Mouse (Mus musculus): ENCODE results near the gene Mfsd4b5. TPM values are rescaled to one million over a fixed set of nuclear protein-coding genes. Genes with fewer than 3 reads are reported as not detected.
A peak's percentile ranks its signal among the peaks of the same experiment; 100 is the strongest.
"Not testable (repeated sequence)": the region's sequence is repeated elsewhere in the genome, so short reads cannot be mapped to it uniquely, and the experiment has no call there.

The Mfsd4b5 gene
- total RNA-seq (2021), result under 1 TPM; 0.12 to 0.29 TPM

DNA sequence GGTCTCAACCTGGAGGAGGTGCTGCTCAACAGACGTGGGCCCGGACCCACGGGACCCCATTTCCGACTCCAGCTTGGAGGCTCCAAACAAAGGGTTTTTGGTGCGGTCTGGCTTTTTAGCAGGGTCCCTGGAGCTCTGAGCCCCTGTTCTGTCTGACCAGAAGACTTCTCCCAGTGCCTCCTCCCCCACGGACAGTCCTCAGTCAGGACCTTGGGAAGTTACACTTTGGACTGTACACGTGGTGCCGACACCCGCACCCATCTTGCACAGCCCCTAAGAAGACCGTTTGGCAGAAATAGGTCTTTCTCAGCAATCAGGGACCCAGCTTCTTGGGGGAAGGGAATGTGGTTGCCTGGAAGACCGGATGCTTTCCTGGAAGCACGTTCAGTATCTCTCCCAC is at the start of gene Mfsd4b5:
Gene Mfsd4b5 (minus strand): TSS at position 181 of the 400 bp plus-strand sequence.
- no peak for DNase-seq

DNA sequence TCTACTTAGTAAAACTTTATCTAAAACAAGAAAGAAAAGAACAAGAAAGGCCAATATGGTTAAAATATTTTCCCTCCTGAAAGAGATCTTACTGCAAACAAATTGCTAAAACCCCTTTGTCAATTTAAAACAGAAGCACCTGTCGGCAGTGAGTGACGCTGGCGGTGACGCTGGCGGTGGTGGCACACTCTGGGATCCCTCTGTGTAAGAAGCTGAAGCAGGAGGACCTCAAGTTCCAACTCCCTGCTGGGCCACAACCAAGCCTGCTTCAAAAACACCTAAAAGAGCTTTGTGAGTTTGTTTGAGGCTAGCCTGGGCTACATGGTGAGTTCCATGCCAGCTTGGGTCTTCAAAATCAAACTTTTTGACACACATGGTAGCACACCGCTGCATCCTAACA is 48.5 kb upstream of the Mfsd4b5 start:
- no peak for DNase-seq

DNA sequence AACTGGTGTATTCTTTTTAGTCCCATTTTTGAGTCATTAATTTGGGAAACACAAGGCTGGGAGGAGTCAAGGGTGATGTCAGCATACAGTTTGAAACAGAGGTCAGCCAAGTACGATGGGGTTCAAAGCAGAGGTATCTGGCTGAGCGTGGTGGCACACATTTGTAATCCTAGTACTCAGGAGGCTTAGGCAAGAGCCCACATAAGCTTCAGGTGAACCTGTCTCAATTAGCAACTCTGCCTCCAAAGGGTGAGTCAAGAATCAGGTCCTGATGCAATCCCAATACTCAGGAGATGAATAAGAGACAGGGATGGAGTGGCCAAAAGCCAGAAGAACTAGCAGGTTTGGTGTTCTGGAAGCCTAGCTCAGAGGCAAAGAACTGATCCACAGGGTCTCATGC is 46.5 kb upstream of the Mfsd4b5 start:
- no peak for DNase-seq

DNA sequence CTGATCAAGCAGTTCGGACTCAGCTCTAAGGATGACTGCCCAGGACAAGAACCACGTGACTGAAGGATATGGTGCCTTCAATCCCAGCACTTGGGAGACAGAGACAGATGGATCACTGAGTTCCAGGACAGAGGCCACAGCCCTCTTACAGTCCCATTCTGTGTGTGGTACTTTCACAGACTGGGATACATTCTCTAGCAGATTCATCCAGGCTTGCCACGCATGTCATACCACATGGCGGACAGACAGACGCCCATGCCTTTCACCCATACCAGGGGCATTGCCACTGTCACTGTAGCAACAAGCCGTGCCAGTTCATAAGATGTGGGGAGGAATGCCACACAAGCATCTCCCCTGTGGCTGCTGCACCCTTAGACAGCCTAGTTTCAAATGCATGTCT is 44.3 kb upstream of the Mfsd4b5 start:
- DNase-seq, result no peak

DNA sequence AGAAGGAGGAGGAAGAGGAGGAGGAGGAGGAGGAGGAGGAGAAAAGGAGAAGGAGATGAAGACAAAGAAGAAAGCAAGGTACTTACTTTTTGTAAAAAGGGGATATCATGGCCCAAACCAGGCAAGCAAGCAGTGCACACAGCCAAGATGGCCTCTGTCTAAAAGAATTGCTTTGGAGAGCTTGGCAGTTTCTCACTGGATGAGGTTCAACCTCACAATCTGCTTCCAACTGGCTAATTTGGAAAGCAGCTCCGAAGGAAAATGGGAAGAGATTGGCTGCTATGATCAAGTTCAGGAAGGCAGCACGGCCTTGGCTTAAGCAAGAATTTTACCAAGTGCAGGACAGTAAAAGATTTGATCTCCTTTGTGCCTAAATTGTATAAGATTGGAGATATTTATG is 43.2 kb upstream of the Mfsd4b5 start:
- no peak for DNase-seq

DNA sequence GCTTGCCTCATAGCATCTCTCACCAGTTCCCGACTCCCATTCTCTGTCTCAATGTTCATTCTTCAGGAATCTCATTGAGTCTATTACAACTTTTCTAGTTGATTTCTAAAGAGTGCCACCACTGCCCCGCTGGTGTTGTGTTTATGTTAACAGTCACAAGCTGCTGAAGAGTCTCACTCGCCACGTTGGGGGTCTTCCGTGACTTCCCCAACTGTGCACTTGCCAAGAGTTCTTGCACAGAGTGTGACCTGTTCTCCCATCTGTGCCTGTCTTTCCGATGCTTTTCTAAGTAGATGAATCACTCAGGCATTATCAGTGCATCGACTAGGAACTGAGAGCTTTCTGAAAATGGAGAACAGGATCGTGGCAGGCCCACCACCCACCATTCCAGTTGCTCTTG is 41.6 kb upstream of the Mfsd4b5 start:
- DNase-seq, result no peak

DNA sequence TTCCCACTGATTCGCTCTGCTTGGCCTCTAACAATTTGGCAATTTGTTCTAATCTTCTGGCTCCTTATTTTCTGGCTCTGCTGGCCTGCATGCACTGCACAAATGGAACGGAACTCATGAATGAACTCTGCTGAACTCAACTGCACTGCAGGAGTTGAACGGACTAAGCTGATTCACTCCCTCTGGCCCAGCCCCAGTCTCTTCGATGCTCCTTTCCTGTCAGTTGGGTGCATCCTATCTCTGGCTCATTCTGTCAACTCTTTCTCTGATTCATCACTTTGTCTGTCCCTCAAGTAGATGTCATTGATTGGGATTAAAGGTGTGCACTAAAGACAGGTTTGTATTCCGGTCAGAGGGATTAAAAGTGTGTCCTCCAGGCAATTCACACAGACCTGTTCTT is 40.1 kb upstream of the Mfsd4b5 start:
- DNase-seq, result no peak

DNA sequence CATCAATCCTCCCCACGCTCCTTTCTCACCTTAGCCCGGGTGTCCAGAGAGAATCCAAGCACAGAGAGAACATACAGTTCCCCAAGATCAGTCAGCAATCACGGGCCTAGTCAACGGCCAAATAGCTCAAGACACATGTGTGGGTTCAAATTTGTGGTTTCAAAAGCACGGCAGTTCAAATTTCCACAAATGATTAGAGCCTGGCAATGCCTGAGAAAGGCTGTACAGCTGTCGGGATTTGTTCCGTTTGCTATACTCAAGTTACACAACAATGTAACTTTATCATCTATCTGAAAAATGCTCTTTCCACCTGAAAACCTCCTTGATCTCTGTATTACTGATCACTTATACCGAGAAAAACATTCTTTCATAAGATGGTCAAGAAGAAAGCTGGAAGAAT is 39.1 kb upstream of the Mfsd4b5 start:
- DNase-seq, result no peak

DNA sequence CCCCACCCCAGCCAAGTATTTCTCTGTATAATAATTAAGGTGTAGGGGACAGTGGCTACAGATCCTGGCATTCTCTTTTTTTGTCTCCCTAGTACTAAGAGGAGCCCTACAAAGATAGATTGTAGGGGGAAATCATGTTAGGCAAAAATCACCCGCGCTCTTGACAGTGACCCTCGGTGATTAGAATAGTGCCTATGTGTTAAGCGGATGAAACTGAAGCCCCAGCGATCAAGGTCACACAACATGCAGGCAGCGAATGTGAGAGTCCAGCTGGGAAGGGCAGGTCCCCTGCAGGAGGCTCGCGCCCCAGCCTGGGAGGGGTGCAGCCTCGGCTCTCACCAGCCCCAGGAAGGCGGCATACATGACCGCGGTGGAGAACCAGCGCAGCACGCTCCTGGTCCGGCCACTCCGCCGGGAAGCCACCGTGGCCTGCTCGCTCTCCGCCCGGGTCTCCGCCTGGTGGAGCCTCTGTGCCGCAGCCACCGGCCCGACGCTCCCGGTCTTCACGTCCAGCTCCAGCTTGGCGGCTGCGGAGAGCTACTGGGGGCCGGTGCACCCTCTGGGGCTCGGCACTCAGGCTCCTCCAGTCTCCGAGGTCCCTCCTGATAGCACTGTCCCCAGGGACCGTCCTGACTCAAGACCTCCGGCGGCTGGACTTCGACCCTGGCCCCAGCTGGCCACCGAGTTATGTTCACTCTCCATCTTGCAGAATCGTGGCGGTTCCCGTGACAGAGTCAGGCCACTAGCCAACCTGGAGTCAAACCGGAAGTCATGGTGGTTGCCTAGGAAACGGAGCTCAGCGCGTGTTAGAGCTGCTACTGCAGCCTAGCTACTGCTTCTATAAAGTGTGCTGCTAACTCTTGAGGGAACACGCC is 38.3 kb upstream of the Mfsd4b5 start, which contains the start of gene Mfsd4b1:
Gene Mfsd4b1 (minus strand): TSS at position 715 of the 875 bp plus-strand sequence.
- peak; percentile 88 for DNase-seq

DNA sequence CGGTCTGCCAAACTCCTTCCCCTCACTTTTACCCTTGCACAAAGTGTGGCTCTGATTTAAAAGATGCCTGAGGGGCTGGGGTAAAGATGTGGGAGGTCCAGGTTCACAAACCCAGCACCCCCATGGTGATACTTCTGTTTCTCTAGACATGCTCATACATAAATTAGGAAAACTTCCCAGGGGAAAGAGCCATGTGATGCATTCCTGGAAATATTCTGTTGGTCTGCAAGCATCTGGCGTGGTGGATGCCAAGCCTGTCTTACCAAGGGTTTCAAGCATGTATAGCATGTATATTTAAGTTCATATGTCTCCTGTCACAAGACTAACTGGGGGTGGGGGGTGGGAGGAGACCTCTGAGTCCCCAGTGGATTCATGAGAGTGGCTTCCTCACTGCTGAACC is 34.0 kb upstream of the Mfsd4b5 start:
- no peak for DNase-seq

DNA sequence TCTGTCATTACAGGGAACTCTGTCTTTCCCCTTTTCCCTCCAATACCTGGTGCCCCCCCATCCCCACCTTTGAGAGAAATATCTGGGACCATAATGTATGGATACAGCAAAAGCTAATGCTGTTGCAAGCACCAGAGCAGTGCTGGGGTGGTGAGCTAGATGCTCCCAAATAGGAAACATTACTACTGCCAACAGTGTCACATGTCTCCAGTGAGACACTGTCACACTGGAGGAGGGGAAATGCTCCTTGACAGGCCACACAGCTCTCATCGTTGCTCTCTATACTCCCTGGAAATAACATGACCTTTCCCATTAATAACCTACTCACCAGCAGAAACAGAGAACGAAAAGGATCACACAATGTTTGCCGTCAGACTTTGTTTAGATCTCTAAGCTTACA is 33.0 kb upstream of the Mfsd4b5 start:
- peak; percentile 11 for DNase-seq

DNA sequence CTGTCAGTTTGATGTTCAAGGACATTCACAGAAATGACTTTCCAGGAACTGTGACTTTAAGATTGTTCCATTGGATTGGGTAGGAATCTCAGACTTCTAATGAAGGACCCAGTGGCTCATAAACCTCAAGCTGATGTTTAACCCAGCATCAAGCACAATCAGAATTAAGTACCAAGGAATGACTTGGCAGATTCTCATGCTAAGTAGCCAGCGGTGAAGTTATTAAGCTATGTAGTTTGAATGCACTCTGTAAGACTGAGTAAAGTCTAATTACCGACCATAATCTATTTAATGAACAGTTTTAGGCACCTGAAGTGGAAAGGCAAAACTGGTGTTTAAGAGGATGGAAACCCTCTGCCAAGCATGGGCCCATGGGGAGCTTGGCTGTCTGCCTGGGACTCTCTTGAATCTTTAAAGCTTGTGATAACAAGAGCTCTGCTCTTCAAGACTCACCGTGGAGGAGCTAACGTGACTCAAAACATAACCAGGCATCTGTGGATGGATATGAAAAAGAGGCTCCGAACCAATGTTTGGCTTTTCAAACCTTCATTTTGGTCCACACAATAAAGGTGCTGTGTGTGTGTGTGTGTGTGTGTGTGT is 31.9 kb upstream of the Mfsd4b5 start:
- peak; percentile 64 for DNase-seq

DNA sequence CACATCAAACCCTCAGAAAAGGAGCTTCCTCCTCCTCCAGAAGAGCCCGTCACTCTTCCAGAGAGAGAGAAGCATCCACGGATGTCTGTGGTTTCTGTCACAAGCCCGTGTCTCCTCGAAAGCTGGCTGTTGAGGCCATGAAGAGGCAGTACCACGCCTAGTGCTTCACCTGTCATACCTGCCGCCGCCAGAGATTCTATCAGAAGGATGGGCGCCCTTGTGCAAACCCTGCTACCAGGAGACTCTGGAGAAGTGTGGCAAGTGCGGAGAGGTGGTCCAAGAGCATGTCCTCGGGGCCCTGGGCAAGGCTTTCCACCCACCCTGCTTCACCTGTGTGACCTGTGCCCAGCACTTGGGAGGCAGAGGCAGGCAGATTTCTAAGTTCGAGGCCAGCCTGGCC is 23.1 kb upstream of the Mfsd4b5 start:
- no peak for DNase-seq

DNA sequence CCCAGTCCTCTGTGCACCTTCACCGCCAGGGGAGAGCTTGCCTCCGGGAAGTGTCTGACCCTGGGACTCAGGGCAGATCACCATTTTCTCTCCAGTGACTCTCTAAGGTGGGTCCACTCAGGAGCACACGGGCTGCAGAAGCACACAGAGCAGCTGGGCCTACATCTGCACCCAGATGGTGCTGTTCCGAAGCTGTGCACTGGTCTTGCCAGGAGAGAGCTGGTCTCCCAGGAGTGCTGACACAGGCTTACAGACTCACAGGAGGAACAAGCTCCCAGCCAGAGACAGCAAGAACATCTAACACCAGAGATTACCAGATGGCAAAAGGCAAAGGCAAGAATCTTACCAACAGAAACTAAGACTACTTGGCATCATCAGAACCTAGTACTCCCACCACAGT is 22.4 kb upstream of the Mfsd4b5 start:
- not testable (repeated sequence) for DNase-seq

DNA sequence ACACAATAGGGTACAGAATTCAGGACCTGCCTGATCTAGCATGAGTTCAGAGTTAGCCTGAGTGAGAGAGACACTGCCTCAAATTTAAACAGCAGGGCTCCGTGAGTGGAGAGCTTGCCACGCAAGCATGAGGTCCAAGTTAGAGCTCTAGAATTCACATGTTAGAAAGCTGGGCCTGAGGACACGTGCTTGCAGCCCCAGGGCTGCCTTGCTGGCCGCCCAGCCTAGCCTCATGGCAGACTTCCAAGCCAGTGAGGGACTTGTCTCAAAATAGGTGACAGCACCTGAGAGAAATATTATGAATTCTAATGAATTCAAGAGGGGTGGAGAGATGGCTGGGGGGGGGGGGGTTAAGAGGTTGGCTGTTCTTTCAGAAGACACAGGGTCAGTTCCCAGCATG is 21.5 kb upstream of the Mfsd4b5 start:
- peak; percentile 21 for DNase-seq

DNA sequence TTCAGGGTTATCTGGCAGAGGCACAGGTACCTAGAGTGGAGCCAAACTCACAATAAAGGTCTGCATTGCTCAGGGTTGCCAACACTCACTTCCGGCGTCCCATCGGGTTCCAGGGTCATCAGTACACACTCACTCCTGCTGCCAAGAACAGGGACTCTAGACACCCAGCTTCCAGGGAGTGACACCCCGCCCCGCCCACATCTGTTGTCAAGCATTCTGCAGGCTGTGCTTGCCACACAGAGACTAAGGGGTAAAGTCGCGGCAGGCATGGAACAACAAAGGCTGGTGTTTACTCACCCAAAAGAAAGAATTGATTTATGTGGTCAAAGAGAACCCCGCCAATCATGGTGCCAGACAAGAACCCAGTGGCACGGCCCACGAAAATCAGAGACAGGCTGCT is 20.5 kb upstream of the Mfsd4b5 start:
- DNase-seq, result peak; percentile 13

DNA sequence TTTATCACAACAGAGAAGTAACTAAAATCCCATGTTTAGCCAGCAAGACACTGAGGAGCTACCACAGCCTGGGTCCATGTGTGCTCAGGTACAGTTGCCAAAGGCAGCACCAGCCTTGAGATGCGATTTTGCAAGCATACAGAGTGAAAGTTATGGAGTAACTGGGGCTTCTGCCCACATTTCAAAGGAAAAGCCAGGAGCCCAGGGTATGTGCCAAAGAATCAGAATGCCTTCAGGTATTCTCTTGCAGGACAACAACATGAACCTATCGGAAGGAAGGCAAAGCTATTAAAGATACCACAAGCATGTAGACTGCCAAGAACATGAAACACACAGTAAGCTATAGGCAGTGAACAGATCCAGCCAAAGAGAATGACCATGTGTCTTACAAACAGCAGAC is 14.3 kb upstream of the Mfsd4b5 start:
- DNase-seq, result no peak

DNA sequence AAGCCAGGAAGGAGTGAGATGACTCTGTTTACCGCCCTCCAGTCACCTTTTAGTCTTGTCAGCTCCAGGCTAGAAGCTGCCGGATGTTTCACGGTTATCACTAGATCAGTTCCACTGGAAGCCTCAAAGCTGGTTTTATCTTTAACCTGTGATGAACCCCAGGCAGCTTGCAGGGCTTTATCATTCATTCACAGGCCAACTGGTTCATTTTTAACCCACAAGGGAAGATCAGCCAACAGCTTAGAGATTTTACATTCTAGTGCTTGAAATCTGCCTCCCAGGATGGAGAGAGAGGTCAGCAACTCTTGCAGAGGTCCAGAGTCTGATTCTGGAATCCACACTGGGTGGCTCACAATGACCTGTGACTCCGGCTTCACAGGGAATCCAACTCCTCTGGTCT is 4.7 kb upstream of the Mfsd4b5 start:
- DNase-seq, result no peak

DNA sequence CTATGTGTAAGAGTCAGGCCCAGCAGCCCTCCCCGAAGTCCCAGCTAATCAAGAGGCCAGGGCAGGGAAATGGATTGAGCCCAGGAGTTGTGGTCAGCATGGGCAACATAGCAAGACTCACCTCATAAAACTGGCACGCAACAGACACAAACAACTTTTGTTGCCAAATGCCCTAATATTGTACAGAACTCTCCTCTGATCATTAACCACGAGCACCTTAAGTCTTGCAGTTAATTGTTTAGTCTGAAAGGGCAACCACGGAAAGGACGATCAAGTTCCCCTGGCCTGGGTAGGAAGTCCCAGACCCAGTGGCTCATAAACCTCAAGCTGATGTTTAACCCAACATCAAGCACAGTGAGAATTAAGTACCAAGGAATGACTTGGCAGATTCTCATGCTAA is 3.8 kb downstream of the Mfsd4b5 start:
- no peak for DNase-seq

DNA sequence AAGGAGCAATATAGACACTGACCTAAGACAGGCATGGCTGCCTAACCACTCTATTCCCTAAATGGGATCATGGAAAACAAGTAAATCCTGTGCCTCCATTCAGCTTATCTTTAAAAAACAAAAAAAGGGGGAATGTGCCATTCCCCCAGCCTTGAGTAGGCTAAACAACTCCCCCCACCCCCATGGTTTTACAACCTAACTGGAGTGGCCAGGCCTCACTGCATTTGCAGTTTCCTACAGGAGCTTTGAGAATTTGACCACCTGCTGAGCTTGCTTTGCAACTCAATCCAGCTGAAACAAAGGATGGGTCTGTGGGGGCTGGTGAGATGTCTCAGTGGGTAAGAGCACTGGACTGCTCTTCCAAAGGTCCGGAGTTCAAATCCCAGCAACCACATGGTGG is 8.2 kb downstream of the Mfsd4b5 start:
- DNase-seq, result no peak

DNA sequence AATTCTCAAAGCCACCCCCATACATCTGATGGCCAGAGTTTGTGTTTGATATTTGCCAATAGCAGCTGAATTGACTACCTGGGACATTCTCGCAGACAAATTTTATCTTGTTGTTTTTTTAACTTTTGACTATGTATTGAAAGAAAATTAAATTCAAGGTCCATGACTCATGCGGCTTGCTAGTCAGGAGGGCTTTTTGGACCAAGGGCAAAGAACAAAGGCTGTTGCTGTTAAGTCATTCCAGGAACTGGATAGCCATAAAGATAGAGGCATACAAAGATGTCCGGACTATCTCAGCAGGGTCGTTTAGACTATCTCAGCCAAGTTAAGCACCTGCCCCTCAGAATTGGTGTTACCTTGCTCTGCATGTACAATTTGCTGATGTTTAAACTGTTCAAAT is 9.1 kb downstream of the Mfsd4b5 start:
- DNase-seq, result no peak

DNA sequence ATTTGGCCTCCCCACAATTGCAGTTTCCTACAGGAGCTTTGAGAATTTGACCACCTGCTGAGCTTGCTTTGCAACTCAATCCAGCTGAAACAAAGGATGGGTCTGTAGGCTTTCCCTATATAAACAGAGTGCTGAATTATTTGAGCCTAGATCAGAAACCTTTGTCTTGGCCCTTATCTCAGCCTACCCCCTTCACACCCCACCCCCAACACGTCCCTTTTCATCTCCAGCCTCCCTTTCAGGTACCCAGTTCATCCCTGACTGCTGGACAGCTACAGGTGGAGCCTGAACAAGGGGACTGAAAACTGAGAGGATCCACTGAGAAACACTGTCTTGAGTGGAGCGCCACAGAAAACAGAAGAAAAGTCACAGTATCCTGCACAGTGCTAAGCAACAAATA is 10.7 kb downstream of the Mfsd4b5 start:
- no peak for DNase-seq

DNA sequence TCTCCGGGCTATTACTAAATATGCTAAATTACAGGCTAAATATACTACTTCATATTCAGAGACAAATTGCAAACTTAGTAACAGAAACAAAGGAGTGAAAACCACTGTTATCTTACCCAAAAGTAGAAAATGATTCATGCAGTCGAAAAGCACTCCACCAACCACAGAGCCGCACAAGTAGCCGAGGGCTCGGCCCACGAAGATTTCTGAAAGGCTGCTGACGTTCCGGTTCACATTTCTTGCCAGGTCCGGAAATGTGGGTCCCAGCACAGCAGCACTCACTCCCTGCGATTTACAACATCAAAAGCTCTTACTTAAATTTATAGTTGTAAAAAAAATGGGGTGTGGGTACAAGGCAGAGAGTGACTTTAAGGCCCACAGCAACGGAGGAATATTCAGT is 11.5 kb downstream of the Mfsd4b5 start:
- no peak for DNase-seq

DNA sequence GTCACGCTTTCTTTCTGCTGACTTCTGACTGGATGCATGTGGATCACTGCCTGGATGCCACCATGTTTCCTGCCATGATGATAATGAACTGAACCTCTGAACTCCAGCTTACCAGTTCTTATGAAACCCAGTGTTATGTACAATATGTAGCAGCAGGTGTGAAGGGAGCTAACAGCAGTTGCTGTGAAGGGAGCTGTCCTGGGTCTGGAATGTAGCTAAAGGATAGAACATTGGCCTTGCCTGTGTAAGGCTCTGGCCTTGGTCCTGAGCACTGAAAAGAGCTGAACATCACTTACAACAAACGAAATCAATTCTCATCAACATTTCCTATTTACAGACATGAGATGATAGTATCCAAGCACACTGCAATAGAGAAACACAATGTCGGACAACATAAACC is 18.9 kb downstream of the Mfsd4b5 start:
- DNase-seq, result peak; percentile 40

Measured in heart, postnatal 4 days (tissue).